22 mouse cellular contexts compared by ENCODE assay signal in the genomic region with DNA sequence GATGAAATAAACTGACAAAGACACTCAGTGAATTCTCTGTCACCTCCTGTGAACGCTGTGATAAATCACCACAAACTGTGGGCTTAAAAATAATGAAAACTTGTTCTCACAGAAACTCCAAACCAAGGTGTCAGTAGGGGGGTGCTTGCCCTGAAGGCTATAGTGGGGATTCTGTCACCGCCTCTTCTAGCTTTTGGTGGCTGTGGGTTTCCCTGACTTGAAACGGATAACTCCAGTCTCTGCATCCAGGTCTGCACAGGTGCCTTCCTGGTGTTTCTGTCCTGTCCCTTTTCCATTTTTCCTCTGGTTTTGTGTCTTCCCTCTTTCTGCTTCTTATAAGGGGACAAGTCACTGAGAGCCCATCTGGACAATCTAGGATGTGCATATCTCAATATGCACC.
A peak's percentile ranks its signal among the peaks of the same experiment; 100 is the strongest.
DNase-seq lines count a peak whose midpoint lies in the region; ATAC-seq and TF ChIP-seq lines count a peak whose summit lies in the region.
"Had no signal": no experiment of that assay in that cellular context is flagged by ENCODE, and none has a peak within 500 bp of the region (broad histone marks: within the 10 kb centered on the region; RNA-seq: fewer than 3 reads in every experiment).

No protein-coding gene starts in this region.

- no peak overlapping the region for H3K4me3 ChIP-seq in intestine, embryonic 14.5 days (ENCODE audit: low read depth, low read length)
- H3K4me3 ChIP-seq in intestine, postnatal 0 days (ENCODE audit: low read depth, low read length): no peak overlapping the region
- H3K4me3 ChIP-seq in neural tube, embryonic 15.5 days (replicated peaks): no peak overlapping the region
- no peak overlapping the region for H3K4me3 ChIP-seq in layer of hippocampus, adult 2 months
- H3K4me3 ChIP-seq: forebrain, embryonic 15.5 days; heart, embryonic 12.5 days; heart, embryonic 15.5 days; hindbrain, embryonic 10.5 days; hindbrain, embryonic 13.5 days had no signal

- H3K4me1 ChIP-seq in intestine, embryonic 14.5 days (replicated peaks; ENCODE audit: control insufficient read depth, insufficient read depth, low read length): no peaks in the 10 kb centered on the region
- no peaks in the 10 kb centered on the region; the same call in 1 of the 2 replicates for H3K4me1 ChIP-seq in intestine, postnatal 0 days (replicated peaks; ENCODE audit: control insufficient read depth, insufficient read depth, low read length)
- no peaks in the 10 kb centered on the region for H3K4me1 ChIP-seq in neural tube, embryonic 15.5 days
- H3K4me1 ChIP-seq: forebrain, embryonic 15.5 days; hindbrain, embryonic 10.5 days; hindbrain, embryonic 13.5 days had no signal

- WGBS in intestine, embryonic 14.5 days: 96% methylated on average over 3 of the region's 3 CpGs
- 97% methylated on average over 3 of the region's 3 CpGs for WGBS in intestine, postnatal 0 days
- WGBS in neural tube, embryonic 15.5 days: 93% methylated on average over 3 of the region's 3 CpGs

- DNase-seq in heart, adult 11 months: peak; percentile 61
- no peak for DNase-seq in heart, postnatal 14 days
- DNase-seq in intestine, embryonic 14.5 days (ENCODE audit: low spot score): peak; percentile 32
- peak; percentile 7 for DNase-seq in neural tube, embryonic 10.5 days (ENCODE audit: extremely low spot score, low spot score)
- DNase-seq in layer of hippocampus, adult 2 months (ENCODE audit: low spot score in 2 of 2): no peak
- DNase-seq: adrenal gland, postnatal 10 days; adrenal gland, postnatal 36 days; cerebellum, adult 18-20 months; cerebellum, adult 9-10 months; cerebellum, postnatal 14 days; gastrocnemius, postnatal 25 days had no signal

- no peak for TF ChIP-seq CTCF in intestine, postnatal 0 days (IDR thresholded peaks at IDR 0.05; ENCODE audit: low read depth)
- TF ChIP-seq CTCF in layer of hippocampus, adult 2 months (conservative IDR thresholded peaks at IDR 0.05): no peak

- no peak for ATAC-seq in intestine, embryonic 14.5 days (replicated peaks; ENCODE audit: low FRiP score, low TSS enrichment, low read depth)
- ATAC-seq in intestine, postnatal 0 days: no peak
- ATAC-seq in neural tube, embryonic 15.5 days (ENCODE audit: low FRiP score): no peak
- ATAC-seq: forebrain, embryonic 15.5 days; hindbrain, embryonic 16.5 days; Patski had no signal

- no peak overlapping the region for H3K9ac ChIP-seq in intestine, embryonic 14.5 days (ENCODE audit: low read length)
- H3K9ac ChIP-seq in intestine, postnatal 0 days (ENCODE audit: low read depth, low read length): no peak overlapping the region
- H3K9ac ChIP-seq in neural tube, embryonic 15.5 days (replicated peaks): no peak overlapping the region
- H3K9ac ChIP-seq: forebrain, embryonic 15.5 days; heart, embryonic 12.5 days; heart, embryonic 15.5 days; hindbrain, embryonic 13.5 days had no signal

- no peaks in the 10 kb centered on the region for H3K27me3 ChIP-seq in intestine, embryonic 14.5 days (replicated peaks; ENCODE audit: control insufficient read depth, insufficient read depth, low read length)
- no peaks in the 10 kb centered on the region for H3K27me3 ChIP-seq in intestine, postnatal 0 days (replicated peaks; ENCODE audit: control insufficient read depth, insufficient read depth, low read length)
- H3K27me3 ChIP-seq in neural tube, embryonic 15.5 days (replicated peaks): no peaks in the 10 kb centered on the region
- H3K27me3 ChIP-seq: CH12.LX; forebrain, embryonic 15.5 days; heart, embryonic 12.5 days; heart, embryonic 15.5 days; hindbrain, embryonic 13.5 days; Patski had no signal

- no peak overlapping the region for H3K4me2 ChIP-seq in intestine, embryonic 14.5 days (ENCODE audit: low read length)
- no peak overlapping the region for H3K4me2 ChIP-seq in intestine, postnatal 0 days (replicated peaks; ENCODE audit: low read depth)
- H3K4me2 ChIP-seq in neural tube, embryonic 15.5 days: no peak overlapping the region
- H3K4me2 ChIP-seq: forebrain, embryonic 15.5 days; heart, embryonic 12.5 days; heart, embryonic 15.5 days; hindbrain, embryonic 13.5 days had no signal

- intact Hi-C loops in heart, postnatal 14 days (cut with DNase I): no loop called here

- no peaks in the 10 kb centered on the region for H3K36me3 ChIP-seq in intestine, embryonic 14.5 days (ENCODE audit: control insufficient read depth, insufficient read depth, low read length)
- H3K36me3 ChIP-seq in intestine, postnatal 0 days (ENCODE audit: control insufficient read depth, insufficient read depth): no peaks in the 10 kb centered on the region
- H3K36me3 ChIP-seq in neural tube, embryonic 15.5 days: no peaks in the 10 kb centered on the region
- H3K36me3 ChIP-seq: forebrain, embryonic 15.5 days; G1E; heart, embryonic 12.5 days; heart, embryonic 15.5 days; hindbrain, embryonic 10.5 days; hindbrain, embryonic 13.5 days had no signal

- H3K27ac ChIP-seq in intestine, embryonic 14.5 days (ENCODE audit: low read depth): no peak overlapping the region
- H3K27ac ChIP-seq in intestine, postnatal 0 days (ENCODE audit: low read depth, low read length): no peak overlapping the region
- no peak overlapping the region for H3K27ac ChIP-seq in neural tube, embryonic 15.5 days (replicated peaks)
- no peak overlapping the region for H3K27ac ChIP-seq in layer of hippocampus, adult 2 months
- H3K27ac ChIP-seq: forebrain, embryonic 15.5 days; heart, embryonic 15.5 days; hindbrain, embryonic 10.5 days; hindbrain, embryonic 13.5 days had no signal

- no peaks in the 10 kb centered on the region for H3K9me3 ChIP-seq in intestine, embryonic 14.5 days (ENCODE audit: control insufficient read depth, low read length)
- H3K9me3 ChIP-seq in intestine, postnatal 0 days (ENCODE audit: control insufficient read depth): no peaks in the 10 kb centered on the region
- no peaks in the 10 kb centered on the region for H3K9me3 ChIP-seq in neural tube, embryonic 15.5 days (replicated peaks)
- H3K9me3 ChIP-seq: forebrain, embryonic 15.5 days; G1E had no signal

Comparison
In these comparisons a context has a peak if more than half of its experiments do, and no peak if none do; other contexts are left out.
1. DNase-seq: peak in heart, adult 11 months (single experiment), intestine, embryonic 14.5 days (single experiment) and neural tube, embryonic 10.5 days (single experiment); none in heart, postnatal 14 days (0 of 2) and layer of hippocampus, adult 2 months (0 of 2).